Mouse (Mus musculus) yolk sac, embryonic 10.5 days (tissue): ENCODE data around the gene Atp8a1.
A peak's percentile ranks its signal among the peaks of the same experiment; 100 is the strongest.

Source experiments
- DNase-seq: peaks from one replicate; pipeline ENCODE4 v3.0.0-alpha.2; 2017; ENCODE audit warnings: low spot score

Gene Atp8a1

GRCm38 (mm10) chr5:67631261-67631660, 216.0 kb downstream of the Atp8a1 start:
- DNase-seq: no peak

- no peak for DNase-seq
Measured at GRCm38 (mm10) chr5:67629861-67630260, 217.4 kb downstream of the Atp8a1 start.

GRCm38 (mm10) chr5:67629440-67629839, 217.8 kb downstream of the Atp8a1 start:
- no peak for DNase-seq

GRCm38 (mm10) chr5:67628180-67628940, 218.9 kb downstream of the Atp8a1 start:
- no peak for DNase-seq

- DNase-seq: no peak
Measured at GRCm38 (mm10) chr5:67621230-67621629, 226.0 kb downstream of the Atp8a1 start.

- DNase-seq: no peak
Measured at GRCm38 (mm10) chr5:67609520-67609837, 237.8 kb downstream of the Atp8a1 start.

- DNase-seq: no peak
Measured at GRCm38 (mm10) chr5:67608674-67609519, 238.3 kb downstream of the Atp8a1 start.

GRCm38 (mm10) chr5:67607804-67608673, 239.2 kb downstream of the Atp8a1 start, which contains the start of gene Shisa3:
Gene Shisa3, plus strand, starts transcription at chr5:67607882.
- DNase-seq: peak; percentile 56

GRCm38 (mm10) chr5:67606916-67607803, 240.1 kb downstream of the Atp8a1 start:
- DNase-seq: peak; percentile 39

- no peak for DNase-seq
Measured at GRCm38 (mm10) chr5:67605951-67606350, 241.3 kb downstream of the Atp8a1 start.

GRCm38 (mm10) chr5:67599935-67600334, 247.3 kb downstream of the Atp8a1 start:
- DNase-seq: no peak

GRCm38 (mm10) chr5:67595629-67596028, 251.6 kb downstream of the Atp8a1 start:
- no peak for DNase-seq

- no peak for DNase-seq
Measured at GRCm38 (mm10) chr5:67595070-67595469, 252.2 kb downstream of the Atp8a1 start.

- DNase-seq: no peak
Measured at GRCm38 (mm10) chr5:67579725-67580633, 267.3 kb downstream of the Atp8a1 start.

- no peak for DNase-seq
Measured at GRCm38 (mm10) chr5:67575705-67576104, 271.5 kb downstream of the Atp8a1 start.

GRCm38 (mm10) chr5:67574039-67574438, 273.2 kb downstream of the Atp8a1 start:
- DNase-seq: no peak

GRCm38 (mm10) chr5:67572552-67573155, 274.6 kb downstream of the Atp8a1 start:
- DNase-seq: no peak
